8 mouse cellular contexts compared by ENCODE assay signal in the genomic region with DNA sequence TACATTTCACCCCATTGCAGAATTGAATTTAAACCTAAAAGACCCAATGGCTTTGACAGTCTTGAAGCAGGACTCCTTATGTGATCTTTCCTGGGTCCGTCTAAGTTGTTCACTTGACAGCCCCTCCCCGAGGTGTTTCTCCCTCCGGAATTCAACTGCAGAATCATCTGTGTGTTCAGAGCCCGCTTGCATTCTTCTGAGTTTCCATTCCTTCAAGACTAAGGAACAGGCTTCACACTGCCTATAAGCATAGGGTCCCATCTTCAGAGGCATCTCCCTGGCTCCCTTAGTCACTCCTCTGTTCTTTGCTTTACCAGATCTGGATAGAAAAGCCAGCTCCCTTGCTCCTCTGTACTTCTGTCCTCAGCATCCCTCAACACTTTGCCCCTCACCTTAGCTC. TPM values are rescaled to one million over a fixed set of nuclear protein-coding genes. Genes with fewer than 3 reads are reported as not detected.
DNase-seq lines count a peak whose midpoint lies in the region; ATAC-seq lines count a peak whose summit lies in the region.
"Had no signal": no experiment of that assay in that cellular context is flagged by ENCODE, and none has a peak within 500 bp of the region (broad histone marks: within the 10 kb centered on the region; RNA-seq: fewer than 3 reads in every experiment).

No protein-coding gene starts in this region.

- H3K4me3 ChIP-seq in lung, embryonic 16.5 days (ENCODE audit: low read length): no peak overlapping the region
- H3K4me3 ChIP-seq in forebrain, embryonic 15.5 days: 0 out of 2 replicates have a peak overlapping the region, but pooled peaks have one; percentile 35
- H3K4me3 ChIP-seq in limb, embryonic 13.5 days: no peak overlapping the region
- H3K4me3 ChIP-seq in neural tube, embryonic 15.5 days (replicated peaks): no peak overlapping the region

- H3K9me3 ChIP-seq in lung, embryonic 16.5 days (ENCODE audit: control insufficient read depth, low read length): no peaks in the 10 kb centered on the region
- no peaks in the 10 kb centered on the region for H3K9me3 ChIP-seq in forebrain, embryonic 15.5 days
- no peaks in the 10 kb centered on the region for H3K9me3 ChIP-seq in limb, embryonic 13.5 days
- no peaks in the 10 kb centered on the region for H3K9me3 ChIP-seq in neural tube, embryonic 15.5 days (replicated peaks)
- H3K9me3 ChIP-seq: lung, embryonic 15.5 days had no signal

- H3K9ac ChIP-seq in lung, embryonic 16.5 days (ENCODE audit: low read length): no peak overlapping the region
- no peak overlapping the region for H3K9ac ChIP-seq in forebrain, embryonic 15.5 days (replicated peaks)
- H3K9ac ChIP-seq in limb, embryonic 13.5 days: no peak overlapping the region
- no peak overlapping the region for H3K9ac ChIP-seq in neural tube, embryonic 15.5 days (replicated peaks)

- H3K4me2 ChIP-seq in lung, embryonic 16.5 days (ENCODE audit: low read depth, low read length): 0 out of 2 replicates have a peak overlapping the region, but pooled peaks have one; percentile 83
- peak overlapping the region; percentile 58 for H3K4me2 ChIP-seq in forebrain, embryonic 15.5 days (replicated peaks)
- peak overlapping the region; percentile 76 for H3K4me2 ChIP-seq in limb, embryonic 13.5 days (replicated peaks)
- H3K4me2 ChIP-seq in neural tube, embryonic 15.5 days: peak overlapping the region; percentile 78

- 0 out of 2 replicates have a peak, but pooled peaks cover 5% of the 10 kb centered on the region for H3K27me3 ChIP-seq in lung, embryonic 16.5 days (ENCODE audit: control insufficient read depth, insufficient read depth, low read depth, low read length)
- no peaks in the 10 kb centered on the region for H3K27me3 ChIP-seq in forebrain, embryonic 15.5 days
- H3K27me3 ChIP-seq in limb, embryonic 13.5 days: peaks cover 6% of the 10 kb centered on the region
- no peaks in the 10 kb centered on the region for H3K27me3 ChIP-seq in neural tube, embryonic 15.5 days (replicated peaks)

- ATAC-seq in lung, embryonic 16.5 days (ENCODE audit: low read depth): no peak
- ATAC-seq in forebrain, embryonic 15.5 days (replicated peaks): peak; percentile 15
- ATAC-seq in limb, embryonic 13.5 days (ENCODE audit: low FRiP score, low read depth): no peak
- peak; percentile 29 for ATAC-seq in neural tube, embryonic 15.5 days (ENCODE audit: low FRiP score)

- 14% methylated on average over 4 of the region's 4 CpGs for WGBS in lung, embryonic 16.5 days
- 17% methylated on average over 4 of the region's 4 CpGs for WGBS in forebrain, embryonic 15.5 days
- 24% methylated on average over 4 of the region's 4 CpGs for WGBS in limb, embryonic 13.5 days
- 27% methylated on average over 4 of the region's 4 CpGs for WGBS in neural tube, embryonic 15.5 days

- no peak for DNase-seq in lung, postnatal 25 days (ENCODE audit: low spot score)
- DNase-seq in urinary bladder, adult 18-20 months (ENCODE audit: low spot score in 2 of 2): no peak
- DNase-seq in thymus, postnatal 36 days: no peak

- H3K4me1 ChIP-seq in lung, embryonic 16.5 days (replicated peaks; ENCODE audit: control insufficient read depth, insufficient read depth, low read length): peaks cover 8% of the 10 kb centered on the region
- H3K4me1 ChIP-seq in forebrain, embryonic 15.5 days: peaks cover 28% of the 10 kb centered on the region
- peaks cover 16% of the 10 kb centered on the region for H3K4me1 ChIP-seq in limb, embryonic 13.5 days
- peaks cover 19% of the 10 kb centered on the region for H3K4me1 ChIP-seq in neural tube, embryonic 15.5 days

- no peaks in the 10 kb centered on the region for H3K36me3 ChIP-seq in lung, embryonic 16.5 days (ENCODE audit: control insufficient read depth, insufficient read depth, low read length)
- H3K36me3 ChIP-seq in forebrain, embryonic 15.5 days: no peaks in the 10 kb centered on the region
- H3K36me3 ChIP-seq in limb, embryonic 13.5 days: no peaks in the 10 kb centered on the region
- H3K36me3 ChIP-seq in neural tube, embryonic 15.5 days: no peaks in the 10 kb centered on the region
- H3K36me3 ChIP-seq: lung, embryonic 15.5 days had no signal

- H3K27ac ChIP-seq in lung, embryonic 16.5 days (ENCODE audit: low read length): no peak overlapping the region
- H3K27ac ChIP-seq in forebrain, embryonic 15.5 days (replicated peaks): no peak overlapping the region
- H3K27ac ChIP-seq in limb, embryonic 13.5 days: no peak overlapping the region
- H3K27ac ChIP-seq in neural tube, embryonic 15.5 days (replicated peaks): no peak overlapping the region
- H3K27ac ChIP-seq: lung, embryonic 15.5 days had no signal

RNA-seq across cellular contexts. Expression of a gene that starts 32.1 kb away (rescaled TPM):
- 16.0 and 17.3 TPM in 2 replicates for polyA plus RNA-seq in lung, embryonic 16.5 days (2015; fragmentation: Nextera tagmentation; extraction: Ambion mirVana)
- 5.5 and 6.0 TPM in 2 replicates for polyA plus RNA-seq in forebrain, embryonic 15.5 days (2015; fragmentation: Nextera tagmentation; extraction: Ambion mirVana)
- 15.1 and 16.9 TPM in 2 replicates for polyA plus RNA-seq in limb, embryonic 13.5 days (2015; fragmentation: Nextera tagmentation; extraction: Ambion mirVana)
- polyA plus RNA-seq in neural tube, embryonic 15.5 days (2015; fragmentation: Nextera tagmentation; extraction: Ambion mirVana): 9.8 and 10.7 TPM in 2 replicates

Comparison
In these comparisons a context has a peak if more than half of its experiments do, and no peak if none do; other contexts are left out.
1. ATAC-seq: peak in forebrain, embryonic 15.5 days (single experiment) and neural tube, embryonic 15.5 days (single experiment); none in lung, embryonic 16.5 days (single experiment) and limb, embryonic 13.5 days (single experiment).
2. Peak in every context shown above with its lines, with median percentiles within 50 percentile points of each other: H3K4me2 ChIP-seq.